Mouse (Mus musculus): ENCODE data around the gene Vmn2r76.
"Not testable (repeated sequence)": the region's sequence is repeated elsewhere in the genome, so short reads cannot be mapped to it uniquely, and the experiment has no call there.

Vmn2r76 gene

GRCm38 (mm10) chr7:86246208-86246607, at the start of gene Vmn2r76:
Gene Vmn2r76 (minus strand): TSS chr7:86246308.
- no peak for DNase-seq

DNA sequence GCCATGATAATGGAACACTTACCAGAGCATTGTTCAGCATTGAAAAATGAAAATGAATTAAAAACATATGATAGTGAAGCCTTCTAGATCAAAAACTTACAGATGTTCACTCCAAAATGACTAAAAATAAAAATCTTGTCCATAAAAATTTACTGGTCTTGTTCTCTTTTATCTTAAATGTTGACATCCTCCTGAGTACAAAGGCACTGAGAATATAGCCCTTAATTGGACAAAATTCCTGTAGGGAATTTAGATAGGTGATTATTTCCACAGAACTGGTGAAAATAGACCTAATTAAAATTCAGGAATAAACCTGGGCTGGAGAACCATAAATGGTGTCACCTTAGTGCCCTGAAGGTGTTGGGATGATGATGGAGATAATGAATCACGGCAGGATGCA, 31.0 kb upstream of the Vmn2r76 start, which contains the start of gene Olfr310:
Gene Olfr310, minus strand, starts transcription at position 101 of the 400 bp plus-strand sequence.
- DNase-seq = no peak

- no peak for DNase-seq
Measured at GRCm38 (mm10) chr7:86211345-86211744, 34.8 kb downstream of the Vmn2r76 start.

GRCm38 (mm10) chr7:86171678-86172077, 74.4 kb downstream of the Vmn2r76 start, which contains the start of gene Vmn2r75:
Gene Vmn2r75 (minus strand): TSS chr7:86171778.
- not testable (repeated sequence) for DNase-seq
